Mouse (Mus musculus): ENCODE results near the gene Nabp2.

Gene Nabp2

DNA sequence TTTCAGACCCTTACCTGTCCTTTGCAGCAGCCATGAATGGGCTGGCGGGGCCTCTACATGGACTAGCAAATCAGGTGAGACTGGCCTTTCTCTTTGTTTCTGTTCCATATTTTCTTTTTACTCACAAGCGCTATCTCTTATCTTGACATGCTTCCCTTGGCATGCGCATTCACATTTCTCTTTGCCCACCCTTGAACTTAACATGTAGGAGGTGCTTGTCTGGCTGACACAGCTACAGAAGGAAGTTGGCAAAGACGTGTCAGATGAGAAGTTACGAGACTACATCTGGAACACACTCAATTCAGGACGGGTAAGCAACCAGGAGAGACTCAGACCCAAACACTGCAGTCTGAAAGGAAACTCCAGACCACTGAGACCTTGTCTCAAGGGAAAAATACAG is 52.1 kb downstream of the Nabp2 start:
- no peak for DNase-seq (ENCODE audit: low spot score)

DNA sequence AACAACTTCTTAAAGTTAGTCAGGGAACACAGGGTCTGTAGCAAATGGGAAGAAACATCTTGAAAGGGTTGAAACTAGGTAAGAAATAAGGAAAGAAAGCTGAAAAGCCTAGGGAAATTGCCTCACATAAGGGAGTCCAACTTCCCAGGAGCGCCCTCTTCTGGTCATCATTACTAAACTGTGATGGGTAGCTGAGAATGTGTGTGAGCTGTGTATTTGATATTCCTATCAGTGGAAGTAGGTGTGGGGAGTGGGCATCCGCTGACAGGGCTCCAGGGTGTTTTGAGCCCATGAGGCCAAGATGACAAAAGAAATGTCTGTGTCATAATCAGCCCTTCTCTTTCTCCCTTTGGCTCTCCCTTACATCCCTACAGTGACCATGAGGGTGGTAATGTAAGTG is 52.5 kb downstream of the Nabp2 start:
- no peak for DNase-seq (ENCODE audit: low spot score)

Measured in ovary, postnatal 10 days (tissue).